Mouse (Mus musculus) lung, adult 2 months (tissue): ENCODE data around the gene Dnah5. TPM values are rescaled to one million over a fixed set of nuclear protein-coding genes. Genes with fewer than 3 reads are reported as not detected.

Source experiments
- DNase-seq: peaks from one replicate; pipeline ENCODE4 v3.0.0; 2022
- H3K4me1 ChIP-seq: fragments of 200-500 bp; 2 replicates; pipeline ENCODE4 v1.6.1; 2011; ENCODE audit warnings: low read length; ENCODE audit not compliant: control insufficient read depth, insufficient read depth
- H3K4me3 ChIP-seq: fragments of 200-500 bp; replicated peaks from 2 replicates; pipeline ENCODE3; 2011; ENCODE audit warnings: low read depth, mild to moderate bottlenecking, control low read depth, low read length; ENCODE audit errors: extremely low read depth
- CTCF ChIP-seq: fragments of 200-500 bp; IDR thresholded peaks from 2 replicates; pipeline ENCODE4 v1.5.1; 2011; ENCODE audit warnings: mild to moderate bottlenecking, low read length, control low read depth; ENCODE audit not compliant: insufficient read depth
- POLR2A ChIP-seq: fragments of 200-500 bp; IDR thresholded peaks from 2 replicates; pipeline ENCODE4 v1.6.1; 2011; ENCODE audit warnings: low read depth, mild to moderate bottlenecking, control low read depth, low read length, borderline replicate concordance; ENCODE audit errors: extremely low read depth
- WGBS: fragments of 180-500 bp; shearing (Covaris S2); methylation state at CpG from one replicate; pipeline ENCODE4 v1.1.7; 2018; 5-methylcytosine and 5-hydroxymethylcytosine counted together
- polyA plus RNA-seq: library from polyadenylated mRNA; depleted of rRNA; stranded (reverse); fragments of >200 nt; gene quantifications from 2 replicates; pipeline ENCODE4 v1.2.3, GENCODE M21; 2012; rRNA removed

The Dnah5 gene
- polyA plus RNA-seq, result 1.7 and 2.4 TPM in 2 replicates

DNA sequence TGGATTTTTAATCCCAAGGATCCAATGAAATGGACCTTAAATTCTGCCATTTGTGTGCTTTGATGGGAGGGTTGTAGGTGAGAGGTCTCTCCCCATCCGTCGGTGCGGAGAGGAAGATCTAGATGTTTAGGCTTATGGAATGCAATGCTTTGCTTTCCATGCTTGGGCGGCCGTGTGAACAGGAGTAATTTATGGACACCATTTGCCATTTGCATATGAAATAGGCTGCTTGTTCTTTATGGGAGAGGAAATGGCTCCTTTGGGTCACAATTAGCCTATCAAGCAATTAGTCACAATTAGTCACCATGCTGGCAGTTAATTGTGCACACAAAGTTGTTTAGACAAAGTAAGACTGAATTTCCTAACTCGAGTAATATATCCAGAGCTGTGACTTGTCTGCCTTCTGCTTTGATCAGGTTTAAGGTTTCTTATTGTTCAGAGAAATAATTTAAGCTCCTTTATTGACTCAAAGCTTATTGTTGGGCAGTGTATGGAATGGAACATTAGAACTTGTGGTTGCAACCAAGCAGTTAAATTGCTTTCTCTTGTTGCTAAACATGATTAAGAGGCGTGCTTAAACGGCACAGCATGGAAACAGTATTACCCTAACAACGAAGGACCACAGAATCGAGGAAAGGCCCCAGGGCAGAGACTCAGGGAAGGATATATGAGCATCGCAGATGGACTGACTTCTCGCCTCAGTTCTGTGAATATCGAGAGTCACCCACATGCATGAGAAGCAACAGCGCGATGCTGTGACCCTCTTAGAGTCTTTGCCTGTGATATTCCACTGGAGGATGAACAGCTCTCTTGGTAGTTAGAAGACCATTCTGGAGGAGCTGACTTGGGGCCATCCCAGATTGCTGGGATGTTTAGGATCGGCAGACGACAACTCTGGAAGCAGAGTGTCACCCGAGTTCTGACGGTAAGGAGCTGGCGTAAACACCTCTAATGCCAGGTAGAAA lies at the start of gene Dnah5:
Gene Dnah5, plus strand, starts transcription at position 642 of the 965 bp plus-strand sequence.
- H3K4me3 ChIP-seq, result no peak within 1 kb of the TSS
- TF ChIP-seq CTCF (no peak), POLR2A (no peak)
- no peaks in the 10 kb centered on the region for H3K4me1 ChIP-seq
- DNase-seq, result no peak
- WGBS, result 81% methylated on average over 20 of the region's 20 CpGs

GRCm38 (mm10) chr15:28154822-28155501 lies 48.6 kb upstream of the Dnah5 start:
- no peak for DNase-seq
- WGBS, result 12% methylated on average over 27 of the region's 27 CpGs
- Histone ChIP-seq H3K4me3 (no peak overlapping the region), H3K4me1 (peaks cover 5% of the 10 kb centered on the region)
- no peak for TF ChIP-seq CTCF
- TF ChIP-seq POLR2A, result no peak

DNA sequence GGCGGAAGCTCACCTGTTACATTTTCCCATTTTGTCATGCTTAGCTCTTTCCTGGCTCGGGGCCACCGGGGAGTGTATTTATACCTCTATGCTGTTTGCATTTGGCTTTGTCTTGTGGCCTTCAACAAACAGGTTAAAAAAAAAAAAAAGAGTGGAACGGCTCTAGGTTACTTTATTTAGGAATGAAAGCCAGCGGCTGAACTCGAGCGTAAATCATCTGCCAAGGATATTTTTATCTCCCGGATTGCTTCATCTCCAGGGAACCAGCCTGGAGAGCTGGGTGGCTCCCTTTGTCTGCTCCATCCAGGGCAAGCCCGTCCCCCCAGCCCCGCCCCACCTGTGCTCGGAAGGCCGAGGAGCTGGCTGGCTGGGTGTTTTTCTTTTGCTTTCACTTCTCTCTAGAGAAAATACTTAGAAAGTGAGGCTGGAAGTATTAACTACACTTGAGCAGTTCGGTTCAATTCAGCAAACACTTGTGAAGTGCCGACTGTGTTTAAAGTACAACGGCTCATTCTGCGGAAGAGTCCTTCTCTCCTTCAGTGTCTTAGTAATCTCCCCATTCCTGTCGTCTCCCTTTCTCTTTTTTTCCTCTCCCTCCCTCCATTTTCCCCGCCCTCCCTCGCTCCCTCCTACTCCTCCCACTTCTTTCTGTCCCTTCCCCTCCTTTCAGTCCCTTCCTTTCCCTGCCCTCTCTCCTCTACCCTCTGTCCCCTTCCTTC lies 44.6 kb upstream of the Dnah5 start:
- no peak for TF ChIP-seq CTCF
- no peak for TF ChIP-seq POLR2A
- peaks cover 5% of the 10 kb centered on the region for H3K4me1 ChIP-seq
- under 1% methylated on average over 19 of the region's 19 CpGs for WGBS
- peak; percentile 53 for DNase-seq
- H3K4me3 ChIP-seq, result peak overlapping the region; percentile 70

GRCm38 (mm10) chr15:28162291-28162690 lies 41.3 kb upstream of the Dnah5 start:
- DNase-seq, result no peak
- peaks cover 5% of the 10 kb centered on the region for H3K4me1 ChIP-seq
- H3K4me3 ChIP-seq, result no peak overlapping the region
- TF ChIP-seq POLR2A (no peak), CTCF (no peak)
- WGBS, result 90% methylated on average over 2 of the region's 2 CpGs

- H3K4me1 ChIP-seq, result no peaks in the 10 kb centered on the region
- no peak for DNase-seq
- TF ChIP-seq POLR2A (no peak), CTCF (no peak)
- H3K4me3 ChIP-seq, result no peak overlapping the region
- 81% methylated on average over 7 of the region's 7 CpGs for WGBS
Measured at GRCm38 (mm10) chr15:28165234-28165633, 38.3 kb upstream of the Dnah5 start.

DNA sequence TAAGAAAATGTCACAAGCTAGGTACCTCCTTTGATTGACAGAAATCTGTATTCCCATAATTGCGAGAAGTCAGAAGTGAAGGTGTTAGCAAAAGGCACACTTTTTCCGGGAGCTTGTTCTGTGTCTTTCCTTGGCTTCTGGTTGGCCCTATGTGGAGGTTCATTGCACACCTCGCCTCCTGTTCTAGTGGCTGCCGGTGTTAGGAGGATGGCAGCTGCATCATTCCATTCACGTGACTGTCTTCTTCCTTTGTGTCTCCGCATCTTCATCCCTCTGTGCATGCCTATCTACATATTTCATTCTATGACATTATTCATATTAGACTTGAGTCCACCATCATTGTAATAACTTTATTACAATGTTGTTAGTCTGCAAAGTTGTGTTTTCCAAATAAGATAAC lies 37.5 kb upstream of the Dnah5 start:
- DNase-seq, result no peak
- Histone ChIP-seq H3K4me3 (no peak overlapping the region), H3K4me1 (no peaks in the 10 kb centered on the region)
- TF ChIP-seq CTCF, result no peak
- no peak for TF ChIP-seq POLR2A
- 88% methylated on average over 6 of the region's 6 CpGs for WGBS

DNA sequence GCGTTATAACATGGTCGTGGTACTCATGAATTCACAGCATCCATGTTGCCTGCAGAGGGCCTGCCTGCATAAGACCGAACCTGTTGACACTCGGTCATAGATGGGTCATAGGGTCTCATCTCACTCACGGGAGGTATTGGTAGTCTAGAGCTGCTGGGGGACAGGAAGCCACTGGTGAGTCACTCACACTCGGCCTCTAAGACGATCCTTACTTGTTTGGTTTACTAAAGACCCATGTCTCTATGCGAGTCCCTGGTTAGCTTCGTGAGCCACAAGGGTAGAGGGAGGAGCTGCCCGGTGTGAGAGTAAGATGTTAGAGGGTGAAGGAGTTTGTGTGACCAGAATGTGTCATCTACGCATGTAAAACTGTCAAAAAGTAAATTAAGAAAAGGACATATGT lies 24.6 kb upstream of the Dnah5 start:
- H3K4me1 ChIP-seq, result peaks cover 4% of the 10 kb centered on the region
- no peak for DNase-seq
- WGBS, result 73% methylated on average over 11 of the region's 11 CpGs
- TF ChIP-seq POLR2A (no peak), CTCF (no peak)
- H3K4me3 ChIP-seq, result no peak overlapping the region

DNA sequence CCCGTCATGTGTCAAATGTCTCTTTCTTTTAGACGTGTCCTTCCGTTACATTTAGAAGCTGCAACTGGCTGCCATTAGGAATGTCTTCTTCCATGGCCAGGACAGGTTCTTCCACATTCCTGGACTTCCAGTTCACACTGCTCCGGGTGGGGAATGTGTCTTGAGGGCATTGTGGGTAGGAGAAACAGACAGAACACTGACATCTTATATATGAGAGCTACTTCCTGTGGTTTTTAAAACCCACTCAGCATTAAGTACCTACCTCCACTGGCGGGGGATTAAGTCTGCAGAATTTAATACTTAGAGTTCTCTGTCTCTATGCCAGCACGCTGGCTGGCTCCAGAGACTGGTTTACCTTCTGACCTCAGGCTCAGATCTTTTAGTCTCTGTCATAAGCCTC lies 24.0 kb upstream of the Dnah5 start:
- H3K4me3 ChIP-seq, result no peak overlapping the region
- peaks cover 4% of the 10 kb centered on the region for H3K4me1 ChIP-seq
- no peak for TF ChIP-seq CTCF
- no peak for TF ChIP-seq POLR2A
- 69% methylated on average over 6 of the region's 6 CpGs for WGBS
- DNase-seq, result no peak

DNA sequence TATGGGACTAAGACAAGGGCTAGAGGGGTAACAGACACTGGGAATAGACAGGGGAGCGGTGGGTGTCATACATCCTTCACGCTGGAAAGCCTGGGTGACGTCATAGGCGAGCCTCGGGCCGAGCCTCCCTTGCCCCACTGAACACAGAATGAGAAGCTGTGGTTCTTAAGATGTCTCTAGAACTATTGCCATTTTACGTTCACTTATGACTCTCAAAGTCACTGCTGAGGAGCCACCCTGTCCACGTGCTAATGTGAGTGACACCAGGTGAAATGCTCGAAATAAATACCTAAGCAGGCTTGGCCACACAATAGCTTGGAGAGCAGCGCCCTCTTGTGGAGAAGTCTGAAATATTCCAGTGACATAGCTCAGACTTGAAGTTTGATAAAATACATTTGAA lies 21.7 kb upstream of the Dnah5 start:
- WGBS, result 8% methylated on average over 10 of the region's 10 CpGs
- Histone ChIP-seq H3K4me1 (peaks cover 4% of the 10 kb centered on the region), H3K4me3 (peak overlapping the region; percentile 54)
- no peak for TF ChIP-seq POLR2A
- TF ChIP-seq CTCF, result peak; percentile 54
- DNase-seq, result peak; percentile 72
